Comparison of ENCODE assay signal across 33 mouse cellular contexts in the genomic region with DNA sequence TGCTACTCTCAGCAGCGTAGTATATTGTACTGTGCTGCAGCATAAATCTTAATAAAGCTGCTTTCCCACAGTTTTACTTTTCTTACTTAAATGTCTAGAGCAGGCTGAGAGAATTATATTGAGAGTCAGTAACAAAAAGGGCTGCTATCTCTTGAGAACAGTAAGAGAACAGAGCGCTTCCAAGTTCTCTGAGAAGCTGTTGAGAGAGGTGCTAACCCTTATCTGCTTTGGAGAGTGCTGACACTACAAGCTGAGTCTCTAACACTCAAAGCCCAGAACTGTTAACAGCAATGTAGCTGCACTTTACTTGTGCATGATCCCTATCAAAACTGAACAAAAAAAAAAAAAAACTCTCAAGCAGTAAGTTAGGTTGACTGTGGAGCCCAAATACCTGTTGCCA. TPM values are rescaled to one million over a fixed set of nuclear protein-coding genes. Genes with fewer than 3 reads are reported as not detected.
DNase-seq lines count a peak whose midpoint lies in the region; ATAC-seq and TF ChIP-seq lines count a peak whose summit lies in the region.
"Had no signal": no experiment of that assay in that cellular context is flagged by ENCODE, and none has a peak within 500 bp of the region (broad histone marks: within the 10 kb centered on the region; RNA-seq: fewer than 3 reads in every experiment).

No protein-coding gene starts in this region.

- no peak overlapping the region for H3K9ac ChIP-seq in liver, embryonic 11.5 days (ENCODE audit: low read depth, low read length)
- no peak overlapping the region for H3K9ac ChIP-seq in liver, embryonic 14.5 days (replicated peaks)
- H3K9ac ChIP-seq: forebrain, postnatal 0 days; heart, embryonic 13.5 days; hindbrain, embryonic 14.5 days had no signal

- H3K27ac ChIP-seq in liver, embryonic 11.5 days (ENCODE audit: low read depth, low read length): no peak overlapping the region
- H3K27ac ChIP-seq in liver, embryonic 14.5 days: no peak overlapping the region; the same call in 1 of the 2 replicates
- H3K27ac ChIP-seq: heart, adult 2 months; heart, embryonic 10.5 days; heart, embryonic 13.5 days; hindbrain, embryonic 14.5 days; hindbrain, postnatal 0 days had no signal

- WGBS in liver, embryonic 11.5 days: 62% methylated on average over 2 of the region's 2 CpGs
- 45% methylated on average over 2 of the region's 2 CpGs for WGBS in liver, embryonic 14.5 days (ENCODE audit: insufficient replicate concordance)

- TF ChIP-seq EP300 in liver, embryonic 14.5 days (IDR thresholded peaks at IDR 0.05; ENCODE audit: low read depth): no peak

- H3K4me1 ChIP-seq in liver, embryonic 11.5 days (replicated peaks; ENCODE audit: control insufficient read depth, insufficient read depth, low read length): peaks cover 5% of the 10 kb centered on the region; the same call in 1 of the 2 replicates
- H3K4me1 ChIP-seq in liver, embryonic 14.5 days (replicated peaks; ENCODE audit: control insufficient read depth in 2 of 2, insufficient read depth in 2 of 2, low read length in 1 of 2): peaks cover 8 to 22% of the 10 kb centered on the region in 2 experiments

- TF ChIP-seq CTCF in liver, embryonic 14.5 days (IDR thresholded peaks at IDR 0.05; ENCODE audit: low read depth): no peak

- peak; percentile 64 for ATAC-seq in liver, embryonic 11.5 days (replicated peaks; ENCODE audit: low FRiP score)
- ATAC-seq in liver, embryonic 14.5 days (ENCODE audit: insufficient read depth): peak; percentile 52
- peak; percentile 37 for ATAC-seq in megakaryocyte progenitor cell, adult 5-6 weeks (replicated peaks; ENCODE audit: poor library complexity)
- no peak for ATAC-seq in megakaryocyte, adult 5-6 weeks (ENCODE audit: poor library complexity, severe bottlenecking)
- ATAC-seq: forebrain, embryonic 14.5 days; forebrain, postnatal 0 days; hindbrain, postnatal 0 days had no signal

- DNase-seq in liver, embryonic 11.5 days (ENCODE audit: low spot score): no peak
- DNase-seq in liver: no peak
- DNase-seq in liver, embryonic 14.5 days (ENCODE audit: low read depth in 3 of 3, low spot score in 3 of 3): no peak
- no peak for DNase-seq in lung, postnatal 25 days (ENCODE audit: low spot score)
- DNase-seq in c-Kit-positive CD71-positive TER-119-positive erythroid progenitor cells, embryonic 14.5 days (ENCODE audit: low spot score): no peak
- DNase-seq: adrenal gland, postnatal 14 days; cerebellum, adult 18-20 months; cerebellum, adult 9-10 months; cerebellum, postnatal 14 days; forebrain, postnatal 0 days; gastrocnemius, postnatal 10 days; gastrocnemius, postnatal 36 days; heart, adult 2 months; heart, postnatal 14 days; heart, postnatal 4 days had no signal

- no peaks in the 10 kb centered on the region for H3K9me3 ChIP-seq in liver, embryonic 11.5 days (ENCODE audit: control insufficient read depth, low read length)
- no peaks in the 10 kb centered on the region for H3K9me3 ChIP-seq in liver, embryonic 14.5 days (ENCODE audit: control insufficient read depth, low read length)
- H3K9me3 ChIP-seq: heart, embryonic 10.5 days; heart, embryonic 13.5 days had no signal

- H3K4me3 ChIP-seq in liver, embryonic 11.5 days (ENCODE audit: low read depth, low read length): no peak overlapping the region
- H3K4me3 ChIP-seq in liver, embryonic 14.5 days (ENCODE audit: insufficient read depth in 1 of 2, low read depth in 2 of 2, low read length in 2 of 2): no peak overlapping the region
- H3K4me3 ChIP-seq: heart, adult 2 months; heart, embryonic 10.5 days; heart, embryonic 13.5 days had no signal

- H3K27me3 ChIP-seq in liver, embryonic 11.5 days (replicated peaks; ENCODE audit: control insufficient read depth, insufficient read depth, low read length): no peaks in the 10 kb centered on the region
- no peaks in the 10 kb centered on the region for H3K27me3 ChIP-seq in liver, embryonic 14.5 days (ENCODE audit: control insufficient read depth, insufficient read depth, low read length)

- no peaks in the 10 kb centered on the region for H3K36me3 ChIP-seq in liver, embryonic 11.5 days (ENCODE audit: control insufficient read depth, insufficient read depth, low read length)
- no peaks in the 10 kb centered on the region for H3K36me3 ChIP-seq in liver, embryonic 14.5 days (replicated peaks; ENCODE audit: control insufficient read depth, insufficient read depth, low read depth)
- H3K36me3 ChIP-seq: heart, embryonic 10.5 days; heart, embryonic 13.5 days had no signal

- no peak overlapping the region for H3K4me2 ChIP-seq in liver, embryonic 11.5 days
- H3K4me2 ChIP-seq in liver, embryonic 14.5 days (ENCODE audit: low read depth): no peak overlapping the region
- H3K4me2 ChIP-seq: heart, embryonic 13.5 days; hindbrain, embryonic 14.5 days had no signal

RNA-seq across cellular contexts. Expression of a gene that starts 2.5 kb away (rescaled TPM):
- 8.7 and 12.2 TPM in 2 replicates for polyA plus RNA-seq in liver, embryonic 11.5 days (2014; fragmentation: Nextera tagmentation; extraction: Ambion mirVana)
- polyA plus RNA-seq in liver, embryonic 14.5 days (2012; rRNA removed): 1.9 and 2.2 TPM in 2 replicates
- polyA plus RNA-seq in liver, embryonic 14.5 days (2014; fragmentation: Nextera tagmentation; extraction: Ambion mirVana): 2.1 and 2.3 TPM in 2 replicates
- total RNA-seq in megakaryocyte progenitor cell, adult 5-6 weeks (2015): 3.3 and 16.3 TPM in 2 replicates
- 5.1 and 8.4 TPM in 2 replicates for total RNA-seq in megakaryocyte progenitor cell, adult 5-6 weeks (2017)
- total RNA-seq in megakaryocyte, adult 5-6 weeks (2015): 0.27 TPM in 1 of 2 replicates, not detected in the other
- total RNA-seq in megakaryocyte, adult 5-6 weeks (2017): 0.40 and 0.94 TPM in 2 replicates

RNA-seq across cellular contexts. Expression of a gene that starts 9.9 kb away (rescaled TPM):
- polyA plus RNA-seq in liver, embryonic 11.5 days (2014; fragmentation: Nextera tagmentation; extraction: Ambion mirVana): not detected in 2 replicates
- polyA plus RNA-seq in liver, embryonic 14.5 days (2012; rRNA removed): not detected in 2 replicates
- not detected in 2 replicates for polyA plus RNA-seq in liver, embryonic 14.5 days (2014; fragmentation: Nextera tagmentation; extraction: Ambion mirVana)
- not detected in 2 replicates for total RNA-seq in megakaryocyte progenitor cell, adult 5-6 weeks (2015)
- total RNA-seq in megakaryocyte progenitor cell, adult 5-6 weeks (2017): not detected in 2 replicates
- not detected in 2 replicates for total RNA-seq in megakaryocyte, adult 5-6 weeks (2015)
- not detected in 2 replicates for total RNA-seq in megakaryocyte, adult 5-6 weeks (2017)
- total RNA-seq: adrenal gland, adult 2 months; adrenal gland, postnatal 14 days; adrenal gland, postnatal 4 days; ES-E14; forebrain, postnatal 0 days; gastrocnemius, adult 18-20 months; gastrocnemius, postnatal 10 days; gastrocnemius, postnatal 36 days; granulocyte monocyte progenitor cell, adult 5-6 weeks; heart, adult 2 months; heart, postnatal 14 days; heart, postnatal 4 days; hindbrain, postnatal 0 days had no signal
- polyA plus RNA-seq: adrenal gland, adult 2 months; embryonic facial prominence, embryonic 11.5 days; embryonic facial prominence, embryonic 14.5 days; forebrain, embryonic 11.5 days; forebrain, embryonic 14.5 days; forebrain, postnatal 0 days; frontal cortex, adult 2 months; heart, adult 2 months; heart, embryonic 10.5 days; heart, embryonic 13.5 days; heart, embryonic 16.5 days; hindbrain, embryonic 11.5 days; hindbrain, embryonic 14.5 days; hindbrain, postnatal 0 days had no signal

RNA-seq across cellular contexts. Expression of a gene that starts 15.7 kb away (rescaled TPM):
- polyA plus RNA-seq in liver, embryonic 11.5 days (2014; fragmentation: Nextera tagmentation; extraction: Ambion mirVana): 20.9 and 21.1 TPM in 2 replicates
- polyA plus RNA-seq in liver, embryonic 14.5 days (2012; rRNA removed): 4.7 and 6.3 TPM in 2 replicates
- polyA plus RNA-seq in liver, embryonic 14.5 days (2014; fragmentation: Nextera tagmentation; extraction: Ambion mirVana): 10.4 and 12.7 TPM in 2 replicates
- total RNA-seq in megakaryocyte progenitor cell, adult 5-6 weeks (2015): 37.6 and 41.7 TPM in 2 replicates
- total RNA-seq in megakaryocyte progenitor cell, adult 5-6 weeks (2017): 31.6 and 47.6 TPM in 2 replicates
- 44.7 and 46.6 TPM in 2 replicates for total RNA-seq in megakaryocyte, adult 5-6 weeks (2015)
- total RNA-seq in megakaryocyte, adult 5-6 weeks (2017): 49.9 and 65.6 TPM in 2 replicates
